Mouse (Mus musculus) testis, postnatal 14 days (tissue): ENCODE measurements around the gene Krcc1.
"Not testable (repeated sequence)": the region's sequence is repeated elsewhere in the genome, so short reads cannot be mapped to it uniquely, and the experiment has no call there.

Experiments
- DNase-seq: peaks from one replicate; pipeline ENCODE4 v3.0.0; 2021; ENCODE audit warnings: low spot score

Gene Krcc1

DNA sequence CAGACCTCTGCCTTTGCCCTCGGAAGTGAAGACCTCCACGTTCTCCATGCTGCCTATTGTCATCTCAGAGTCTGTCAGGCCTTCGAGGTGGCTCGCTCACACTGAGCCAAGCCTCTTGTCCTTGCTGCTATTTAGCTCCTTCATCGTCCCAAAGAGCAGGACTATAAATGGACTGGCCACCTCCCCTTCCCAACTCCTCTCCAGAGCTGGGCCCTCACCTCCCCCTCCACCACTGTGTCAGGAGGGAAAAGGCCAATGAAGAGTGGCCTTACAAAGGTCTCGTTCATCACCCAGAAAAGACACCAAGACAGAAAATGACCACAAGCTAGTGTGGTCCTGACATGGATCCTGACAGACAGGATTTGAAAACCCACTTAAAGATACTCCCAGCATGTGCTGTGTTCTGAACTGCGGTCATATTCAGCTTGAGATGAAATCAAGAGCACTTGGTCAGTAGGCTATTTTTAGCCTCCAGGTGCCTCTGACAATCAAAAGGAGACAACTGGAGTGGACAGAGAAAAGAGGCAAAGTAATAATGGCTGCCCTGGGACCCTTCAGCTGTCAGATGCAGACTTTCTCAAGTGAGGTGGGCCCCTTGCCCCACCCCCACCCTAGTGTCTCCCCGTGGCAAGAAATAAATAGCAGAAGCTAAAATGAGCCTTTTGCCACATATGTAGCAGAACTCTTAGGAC lies 9.2 kb upstream of the Krcc1 start:
- DNase-seq: no peak

DNA sequence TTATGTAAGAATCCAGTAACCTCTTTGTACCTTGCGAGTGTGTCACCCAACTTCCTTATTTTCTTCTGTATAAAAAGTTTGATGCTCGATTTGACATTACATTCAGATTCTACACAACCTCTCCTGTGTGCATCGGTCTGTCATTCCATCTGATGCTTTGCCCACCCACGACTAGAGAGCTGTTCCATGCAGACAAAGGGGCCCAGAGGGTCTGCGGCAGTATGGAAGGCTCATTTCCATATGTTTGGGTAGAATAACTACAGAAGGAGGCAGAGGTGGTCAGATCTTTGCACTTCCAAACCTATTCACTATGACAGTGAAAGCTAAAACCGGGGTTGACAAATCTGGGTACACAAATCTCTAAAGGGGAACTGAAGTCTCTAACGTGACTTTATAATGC lies 3.9 kb upstream of the Krcc1 start:
- DNase-seq: not testable (repeated sequence)

DNA sequence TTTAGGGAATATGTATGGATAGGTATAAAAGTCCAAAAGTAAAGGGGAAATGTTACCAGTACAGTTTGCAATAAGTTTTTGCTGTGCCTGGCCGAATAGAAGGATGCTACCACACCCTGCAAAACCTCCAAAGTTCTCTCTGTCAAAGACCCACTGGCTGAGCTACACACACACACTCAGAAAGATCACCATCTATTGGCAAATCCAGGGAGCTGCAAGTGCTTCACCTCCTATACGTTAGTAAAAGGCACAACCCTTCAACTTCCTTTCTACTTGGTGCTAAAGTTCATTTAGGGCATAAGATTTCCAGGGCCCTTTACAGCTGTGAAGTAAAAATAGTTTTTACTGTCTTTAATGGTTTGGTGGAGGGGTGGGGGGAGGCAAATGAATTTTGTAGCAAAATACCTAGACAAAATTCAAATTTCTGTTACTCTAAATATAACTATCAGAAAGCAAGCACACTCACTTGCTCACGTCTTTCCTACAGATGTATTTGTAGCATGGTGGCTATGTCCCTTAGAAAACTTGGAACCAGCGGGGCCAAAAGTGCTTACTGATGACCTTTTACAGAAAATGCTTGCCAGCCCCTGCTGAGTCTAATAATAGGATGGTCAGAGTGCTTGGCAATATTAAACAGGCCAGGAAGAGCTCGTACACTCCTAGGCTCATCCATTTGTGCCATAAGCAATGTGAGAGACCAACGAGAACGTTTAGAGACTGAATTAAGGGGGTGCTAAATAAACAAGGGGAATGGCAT lies 2.4 kb upstream of the Krcc1 start:
- no peak for DNase-seq

DNA sequence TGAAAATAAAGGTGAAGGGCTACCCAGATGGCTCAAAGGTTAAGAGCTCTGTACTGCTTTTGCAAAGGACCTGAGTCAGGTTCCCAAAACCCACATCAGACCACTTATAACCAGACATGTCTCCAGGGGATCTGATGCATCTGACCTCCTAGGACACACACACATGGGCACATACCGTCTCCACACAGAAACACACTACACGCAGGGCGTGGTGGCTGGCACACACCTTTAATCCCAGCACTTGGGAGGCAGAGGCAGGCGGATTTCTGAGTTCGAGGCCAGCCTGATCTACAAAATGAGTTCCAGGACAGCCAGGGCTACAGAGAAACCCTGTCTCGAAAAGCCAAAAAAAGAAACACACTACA lies 1.8 kb upstream of the Krcc1 start:
- not testable (repeated sequence) for DNase-seq

DNA sequence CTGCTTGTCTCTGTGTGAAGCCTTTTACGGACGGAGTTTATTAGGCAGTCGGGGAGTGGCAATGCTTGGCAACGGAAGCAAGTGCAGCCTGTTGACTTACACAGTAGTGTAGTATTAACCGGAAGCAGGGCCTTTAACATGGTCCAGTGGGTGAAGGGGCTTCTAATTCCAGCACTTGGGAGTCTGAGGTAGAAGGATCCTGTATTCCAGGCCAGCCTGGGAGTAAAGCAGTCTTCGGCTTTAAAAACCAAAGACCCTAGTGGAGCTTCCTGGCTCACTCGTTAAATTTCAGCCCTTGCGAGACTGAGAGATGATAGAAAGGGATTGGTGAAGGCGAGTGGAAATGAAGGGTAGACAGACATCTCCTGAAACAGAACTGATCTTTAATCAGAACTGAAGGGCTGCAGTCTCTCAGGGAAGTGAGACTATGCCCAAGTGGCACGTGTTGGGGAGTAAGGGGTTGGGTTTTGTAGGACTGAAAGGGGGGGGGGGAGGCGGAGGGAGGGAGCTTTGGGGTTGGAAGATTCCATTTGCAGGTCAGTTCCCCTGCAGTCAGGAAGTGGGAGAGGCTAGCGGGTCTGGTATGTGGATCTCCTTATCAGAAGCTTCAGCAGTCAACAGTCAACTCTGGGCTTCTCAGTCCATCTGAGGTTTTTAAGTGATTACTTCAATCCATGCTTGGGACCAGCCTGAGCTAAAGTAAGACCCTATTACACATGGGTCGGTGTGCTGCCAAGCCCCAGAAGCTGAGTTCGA lies 998 bp upstream of the Krcc1 start:
- peak; percentile 54 for DNase-seq

DNA sequence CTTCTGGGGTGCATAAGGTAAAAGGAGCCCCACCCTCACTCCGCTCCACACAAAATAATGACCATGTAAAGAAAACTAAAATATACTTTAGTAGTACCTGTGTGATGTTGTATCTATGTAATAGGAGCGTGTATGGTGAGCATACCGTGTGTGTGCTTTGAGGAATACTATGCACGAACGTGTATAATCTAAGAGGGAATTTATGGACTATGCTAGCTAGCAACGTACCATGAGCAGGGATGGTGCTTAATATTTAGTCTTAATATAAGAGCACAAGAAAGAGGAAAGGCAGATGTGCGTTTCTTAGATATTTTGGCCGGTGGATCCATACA lies 454 bp upstream of the Krcc1 start:
- no peak for DNase-seq

DNA sequence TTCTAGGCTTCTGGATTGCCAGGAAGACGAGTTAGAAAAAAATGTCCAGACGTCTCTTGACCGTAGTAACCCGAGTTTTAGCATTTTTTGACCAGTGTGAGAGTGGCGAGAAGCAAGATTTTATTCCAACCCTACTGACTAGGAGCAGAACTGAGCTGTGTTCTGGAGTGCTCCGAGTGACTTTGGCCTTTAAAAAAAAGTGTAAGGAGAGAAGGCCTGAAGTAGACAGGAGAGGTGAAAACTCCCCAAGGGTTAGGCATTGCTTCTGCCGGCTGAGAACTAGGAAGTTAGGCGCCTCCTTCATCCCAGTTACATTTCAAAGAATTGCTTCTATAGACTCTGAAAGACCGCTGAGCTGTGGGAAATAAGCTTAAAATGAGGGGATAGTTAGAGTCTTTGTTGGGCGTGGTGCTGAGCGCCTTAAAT lies 852 bp downstream of the Krcc1 start:
- DNase-seq: no peak

DNA sequence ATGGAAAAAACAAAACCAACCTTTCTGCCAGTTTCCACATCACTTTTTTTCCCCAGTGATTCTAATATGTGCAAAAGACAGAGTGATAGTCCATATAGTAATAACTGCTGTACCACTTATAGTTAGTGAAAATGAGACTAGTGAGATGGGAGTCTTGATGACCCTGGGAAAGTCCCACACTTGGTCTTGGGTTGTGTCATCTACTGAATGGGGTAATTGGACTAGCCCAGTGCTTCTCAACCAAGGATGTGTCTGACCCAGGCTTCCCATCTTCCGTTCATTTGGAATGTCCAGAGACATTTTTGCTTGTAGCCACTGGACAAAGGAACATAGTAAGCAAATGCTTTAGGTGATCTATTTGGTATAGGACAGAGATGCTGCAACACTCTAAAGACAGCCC lies 2.2 kb downstream of the Krcc1 start:
- DNase-seq: no peak

DNA sequence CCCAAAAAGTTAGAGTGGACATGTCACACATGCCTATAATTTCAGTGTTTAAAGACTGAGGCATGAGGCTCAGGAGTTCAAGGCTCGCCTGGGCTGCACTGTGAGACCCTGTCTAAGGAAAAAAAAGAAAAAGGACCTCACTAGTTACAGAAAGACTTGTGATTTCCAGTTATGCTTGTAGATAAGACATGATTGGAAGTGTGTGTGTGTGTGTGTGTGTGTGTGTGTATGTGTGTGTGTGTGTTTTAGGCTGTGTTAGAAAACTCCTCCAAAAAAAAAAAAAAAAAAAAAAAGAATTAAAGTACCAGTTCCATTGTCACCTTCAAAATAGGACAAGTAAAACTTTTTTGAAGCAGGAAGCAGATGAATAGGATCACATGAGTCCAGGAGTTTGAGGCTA lies 3.1 kb downstream of the Krcc1 start:
- DNase-seq: no peak

DNA sequence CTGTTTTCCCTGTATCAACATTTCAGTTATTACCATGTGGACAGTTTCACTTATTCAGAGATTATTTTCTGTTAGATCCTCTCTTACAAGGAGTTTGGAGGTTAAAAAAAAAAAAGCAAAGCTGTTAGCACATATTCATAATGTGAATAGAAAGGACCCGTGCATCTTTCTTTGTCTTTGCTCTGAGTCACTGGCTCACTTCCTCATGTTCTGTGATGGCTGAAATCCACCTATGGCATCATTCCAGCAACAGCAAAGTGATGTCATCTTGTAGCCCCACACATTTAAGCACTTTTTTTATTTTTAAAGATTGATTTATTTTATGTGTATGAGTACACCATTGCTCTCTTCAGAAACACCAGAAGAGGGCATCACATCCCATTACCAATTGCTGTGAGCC lies 7.9 kb downstream of the Krcc1 start:
- DNase-seq: no peak

DNA sequence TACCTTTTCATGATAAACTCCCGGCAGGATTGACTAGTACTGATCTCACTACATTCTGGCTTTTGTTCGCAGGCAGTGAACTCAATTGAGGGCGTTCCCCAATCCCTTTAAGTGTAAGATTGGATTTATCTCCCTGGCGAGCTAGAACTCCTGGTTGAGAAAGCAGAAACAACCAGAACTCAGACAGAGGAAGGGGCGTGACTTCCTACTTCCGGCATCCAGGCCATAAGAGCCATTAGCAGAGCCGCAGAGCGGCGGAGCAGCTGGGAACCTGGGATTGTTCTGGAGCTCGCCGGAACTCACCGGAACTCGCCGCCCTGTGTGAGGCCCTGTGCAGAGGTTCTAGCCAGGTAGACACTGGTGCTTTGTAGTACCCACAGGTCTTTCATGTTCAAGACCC lies 22.0 kb downstream of the Krcc1 start:
- peak; percentile 40 for DNase-seq

DNA sequence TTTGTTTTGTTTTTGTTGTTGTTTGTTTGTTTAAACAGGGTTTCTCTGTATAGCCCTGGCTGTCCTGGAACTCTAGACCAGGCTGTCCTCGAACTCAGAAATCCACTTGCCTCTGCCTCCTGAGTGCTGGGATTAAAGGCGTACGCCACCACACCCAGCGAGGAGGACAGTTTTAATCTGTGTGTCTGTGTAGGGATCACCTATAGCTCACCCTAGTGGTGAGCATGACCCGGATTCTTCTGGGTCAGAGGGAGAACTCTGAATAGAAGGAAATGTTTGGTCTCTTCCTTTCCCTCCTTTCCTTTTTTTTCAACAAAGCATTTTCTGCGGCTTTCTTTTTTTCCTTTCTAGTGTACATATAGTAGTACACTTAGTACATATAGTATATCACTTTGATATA lies 23.8 kb downstream of the Krcc1 start:
- DNase-seq: no peak

DNA sequence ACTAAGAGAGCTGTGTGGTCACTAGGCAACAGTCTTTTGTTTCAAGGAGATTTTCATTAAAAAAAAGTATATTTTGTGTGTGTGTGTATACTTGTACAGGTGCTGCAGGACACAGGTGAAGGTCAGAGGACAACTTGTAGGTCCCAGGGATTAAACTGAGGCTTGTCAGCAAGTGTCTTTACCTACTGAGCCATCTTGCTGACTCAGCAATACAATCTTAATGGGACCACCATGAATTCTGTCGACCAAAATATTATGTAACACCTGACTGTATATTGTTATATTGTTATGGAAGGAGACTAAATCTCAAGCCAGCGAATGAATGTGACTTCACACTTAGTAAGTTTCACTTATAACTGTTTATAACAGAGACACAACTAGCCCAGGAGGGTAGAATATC lies 26.6 kb downstream of the Krcc1 start:
- no peak for DNase-seq

DNA sequence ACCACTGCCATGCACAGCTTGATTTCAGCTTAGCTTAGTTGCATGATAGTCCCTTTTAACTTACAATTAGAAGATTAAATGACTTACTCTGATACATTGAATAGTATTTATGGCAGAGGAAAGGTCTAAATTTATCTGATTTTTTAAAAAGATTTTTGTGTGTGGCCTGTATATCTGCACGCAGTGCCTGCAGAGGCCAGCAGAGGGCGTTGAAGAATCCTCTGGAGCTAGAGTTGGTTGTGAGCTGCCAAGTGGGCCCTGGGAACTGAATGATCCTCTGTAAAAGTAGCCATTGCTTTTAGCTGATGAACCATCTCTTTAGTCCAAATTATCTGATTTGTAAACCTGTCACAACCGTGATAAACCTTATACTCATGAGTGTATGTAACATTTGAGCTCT lies 27.3 kb downstream of the Krcc1 start:
- DNase-seq: no peak

DNA sequence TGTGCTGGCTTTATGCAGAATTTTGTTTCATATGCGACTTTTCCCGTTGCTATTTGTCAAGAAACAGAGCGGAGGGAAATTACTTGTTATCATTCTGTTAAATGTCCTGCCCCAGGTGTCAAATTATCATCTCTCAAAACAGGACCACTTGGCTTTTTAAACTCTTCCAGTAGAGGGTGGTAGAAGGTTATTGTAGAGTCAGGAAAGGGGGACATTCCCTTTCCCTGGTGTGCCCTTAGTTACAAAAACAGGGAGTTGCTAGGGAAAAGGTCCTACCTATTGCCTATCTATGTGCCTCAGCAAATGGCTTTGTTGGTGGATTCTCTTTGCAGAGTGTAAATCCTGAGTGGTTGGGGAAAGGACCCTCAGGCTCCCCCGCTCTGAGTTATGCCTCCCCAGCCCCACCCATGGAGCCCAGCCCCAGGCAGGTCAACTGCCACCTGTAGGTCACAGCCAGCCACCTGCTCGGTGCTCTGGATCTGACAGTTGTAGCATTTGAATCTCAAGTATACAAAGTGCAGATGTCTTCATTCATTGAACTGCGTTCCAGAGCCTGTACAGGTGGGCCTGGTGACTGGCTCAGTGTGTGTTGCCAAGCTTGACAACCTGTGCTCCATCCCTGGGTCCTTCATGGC lies 30.7 kb downstream of the Krcc1 start:
- DNase-seq: no peak

DNA sequence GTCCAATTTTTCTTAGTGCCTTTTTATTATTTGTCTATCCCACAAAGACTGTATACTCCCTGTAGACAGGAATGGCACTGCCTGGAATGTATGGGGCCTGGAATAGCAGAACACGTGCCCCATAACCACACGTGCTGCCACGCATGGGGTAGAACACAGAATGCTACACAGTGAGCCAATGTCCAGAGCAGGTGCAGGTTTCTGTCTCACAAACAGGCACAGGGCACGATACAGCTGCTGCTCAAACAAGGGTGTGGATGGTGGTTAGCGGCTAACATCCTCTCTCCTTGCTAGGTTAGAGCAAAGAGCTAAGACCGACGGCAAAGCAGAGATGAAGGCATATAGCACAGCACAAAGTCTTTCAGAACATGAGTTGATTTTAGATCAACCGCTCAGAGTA lies 36.0 kb downstream of the Krcc1 start:
- no peak for DNase-seq

DNA sequence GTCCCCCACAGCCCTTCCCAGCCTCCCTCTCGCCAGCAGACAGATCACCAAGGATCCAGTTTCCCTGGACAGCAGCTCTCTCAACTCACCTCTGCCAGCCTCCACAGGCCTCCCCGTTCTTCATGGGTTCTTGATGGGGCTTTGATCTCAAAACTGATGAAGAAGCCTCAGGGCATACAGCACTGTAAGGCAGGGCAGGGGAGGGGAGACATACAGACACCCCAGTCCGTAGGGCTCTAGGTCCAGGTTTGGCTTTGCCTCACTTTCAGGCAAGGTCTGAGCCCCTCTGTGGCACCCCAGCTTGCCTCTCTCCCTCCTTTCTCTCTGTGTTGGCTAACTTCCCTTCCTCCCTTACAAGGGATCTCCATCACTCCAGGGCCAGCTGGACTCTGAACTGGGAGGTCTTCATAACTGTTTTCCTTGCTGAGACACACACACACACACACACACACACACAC lies 50.4 kb downstream of the Krcc1 start, which contains the start of gene Smyd1:
TSS of gene Smyd1 (minus strand) at position 408 of the 458 bp plus-strand sequence.
- no peak for DNase-seq

DNA sequence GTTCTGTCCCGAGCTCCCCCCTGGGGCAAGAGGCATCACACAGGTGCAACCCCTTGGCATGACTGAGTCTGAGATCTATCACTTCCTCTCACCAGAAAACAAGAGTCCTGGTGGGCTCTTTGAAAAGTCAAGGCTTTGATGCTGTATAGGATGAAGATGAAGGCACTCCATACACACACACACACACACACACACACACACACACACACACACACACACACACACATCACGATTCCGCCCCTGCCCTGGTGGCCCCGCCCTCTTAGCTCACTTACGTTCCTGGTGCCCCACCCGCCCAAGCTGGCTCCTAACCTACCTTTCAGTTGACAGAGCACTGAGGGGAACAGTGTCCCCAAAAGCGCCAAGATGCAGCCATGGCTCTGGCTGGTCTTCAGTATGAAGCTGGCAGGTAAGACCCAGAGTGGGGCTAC lies 51.0 kb downstream of the Krcc1 start, which contains the start of gene Cd8b1:
TSS of gene Cd8b1 (plus strand) at position 298 of the 431 bp plus-strand sequence.
- DNase-seq: no peak

DNA sequence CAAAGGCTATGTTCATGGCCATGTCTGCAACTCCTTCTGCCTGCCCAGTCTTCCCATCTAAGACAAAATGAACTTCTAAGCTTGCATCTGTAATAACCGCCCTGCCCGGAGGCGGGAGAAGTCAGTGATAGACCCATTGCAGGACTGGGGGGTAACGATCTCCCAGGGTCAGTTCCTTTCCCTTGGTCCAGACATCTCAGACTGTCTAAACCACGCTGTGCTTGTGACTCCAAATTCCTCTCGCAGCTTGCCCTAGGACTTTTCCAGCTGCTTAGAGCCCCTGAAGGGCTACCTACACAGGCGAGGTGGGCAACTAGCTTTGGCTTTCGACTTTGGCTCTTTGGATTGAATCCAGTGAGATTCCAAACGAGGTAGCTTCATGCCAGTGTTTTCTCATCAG lies 53.3 kb downstream of the Krcc1 start:
- no peak for DNase-seq

DNA sequence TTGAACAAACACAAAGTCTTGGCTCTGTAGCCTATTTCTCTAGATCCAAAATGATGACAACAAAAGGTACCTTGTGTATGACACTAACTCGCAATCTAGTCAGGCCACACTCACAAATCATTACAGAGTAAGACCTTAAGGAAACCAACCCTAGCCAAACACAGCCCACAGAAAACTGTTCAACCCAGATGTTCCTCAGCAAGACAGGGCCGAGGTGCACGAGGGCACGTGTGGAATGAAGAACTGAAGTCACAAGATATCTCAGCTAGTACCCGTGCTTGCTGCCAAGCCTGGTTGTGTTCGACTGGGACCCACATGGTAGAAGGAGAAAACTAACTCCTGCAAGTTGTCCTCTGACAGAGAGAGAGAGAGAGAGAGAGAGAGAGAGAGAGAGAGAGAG lies 58.4 kb downstream of the Krcc1 start:
- DNase-seq: no peak

DNA sequence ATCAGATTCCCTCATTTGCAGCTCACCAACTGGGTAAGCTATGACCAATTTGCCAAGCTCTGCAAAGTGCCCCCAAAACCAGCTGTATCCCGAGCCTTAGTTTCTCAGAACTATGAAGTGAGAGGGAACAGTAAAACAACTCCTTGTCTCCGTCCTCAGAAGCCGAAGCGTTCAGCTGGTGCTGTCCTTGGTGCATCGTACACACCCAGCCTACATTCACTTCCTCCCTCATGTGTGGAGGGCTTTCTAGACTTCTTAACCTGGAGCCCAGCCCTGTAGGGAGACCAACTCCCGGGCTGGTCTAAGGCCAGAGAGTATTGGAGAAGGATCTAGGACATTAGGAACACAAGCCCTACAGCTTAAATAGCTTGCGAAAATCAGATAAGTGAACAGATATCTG lies 59.0 kb downstream of the Krcc1 start:
- DNase-seq: no peak

DNA sequence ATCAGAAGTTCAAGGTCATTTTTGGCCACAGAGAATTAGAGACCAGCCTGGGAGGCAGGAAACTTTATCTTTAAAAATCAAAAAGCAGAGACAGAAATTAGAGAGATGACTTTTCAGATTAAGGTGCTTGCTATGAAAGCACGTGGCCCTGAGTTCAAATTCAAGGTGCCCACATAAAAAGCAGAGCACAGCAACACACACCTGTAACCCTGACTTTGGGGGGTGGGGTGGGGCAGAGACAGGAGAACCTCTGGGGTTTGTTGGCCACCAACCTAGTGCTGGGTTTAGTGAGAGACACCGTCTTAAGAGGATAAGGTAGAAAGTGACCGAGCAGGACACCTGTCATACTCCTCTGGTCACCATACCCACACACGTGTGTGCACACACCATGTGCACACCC lies 60.0 kb downstream of the Krcc1 start:
- DNase-seq: not testable (repeated sequence)
